Mouse (Mus musculus): ENCODE measurements around the gene Troap.

GRCm38 (mm10) chr15:99074019-99074599 is at the start of gene Troap:
- TF ChIP-seq POLR2A (IDR thresholded peaks at IDR 0.05; ENCODE audit: low read depth, low read length) (no peak), CTCF (IDR thresholded peaks at IDR 0.05; ENCODE audit: extremely low read depth, insufficient read length, insufficient replicate concordance, low read depth, low read length) (no peak)
